Mouse (Mus musculus) intestine, embryonic 14.5 days (tissue): ENCODE results near the gene Sun2. TPM values are rescaled to one million over a fixed set of nuclear protein-coding genes. Genes with fewer than 3 reads are reported as not detected.

Experiments used
- ATAC-seq: fragments of 200-750 bp; cut with Nextera tagmentation; replicated peaks from 2 replicates; pipeline ENCODE4 v1.8.0; 2017; ENCODE audit warnings: low read depth, moderate number of reproducible peaks, moderate TSS enrichment, moderate library complexity; ENCODE audit not compliant: low FRiP score, low TSS enrichment
- DNase-seq: peaks from one replicate; pipeline ENCODE4 v3.0.0-alpha.2; 2018; ENCODE audit warnings: low spot score
- H3K27ac ChIP-seq: fragments of 300-500 bp; sonication (generic); 2 replicates; pipeline ENCODE4 v1.5.1; 2014; ENCODE audit warnings: low read depth, mild to moderate bottlenecking, control low read depth
- H3K27me3 ChIP-seq: fragments of 300-500 bp; sonication (generic); replicated peaks from 2 replicates; pipeline ENCODE4 v1.6.1; 2014; ENCODE audit warnings: low read length, control low read depth; ENCODE audit not compliant: control insufficient read depth, insufficient read depth
- H3K36me3 ChIP-seq: fragments of 300-500 bp; sonication (generic); 2 replicates; pipeline ENCODE4 v1.6.1; 2014; ENCODE audit warnings: low read length, control low read depth; ENCODE audit not compliant: control insufficient read depth, insufficient read depth
- H3K4me1 ChIP-seq: fragments of 300-500 bp; sonication (generic); replicated peaks from 2 replicates; pipeline ENCODE4 v1.6.1; 2014; ENCODE audit warnings: low read length, control low read depth, mixed read lengths; ENCODE audit not compliant: control insufficient read depth, insufficient read depth
- H3K4me2 ChIP-seq: fragments of 300-500 bp; sonication (generic); 2 replicates; pipeline ENCODE4 v1.6.1; 2014; ENCODE audit warnings: low read length
- H3K4me3 ChIP-seq: fragments of 300-500 bp; sonication (generic); 2 replicates; pipeline ENCODE4 v1.5.1; 2014; ENCODE audit warnings: low read depth, low read length, control low read depth, mixed read lengths
- H3K9ac ChIP-seq: fragments of 300-500 bp; sonication (generic); 2 replicates; pipeline ENCODE4 v1.6.1; 2014; ENCODE audit warnings: mild to moderate bottlenecking, low read length
- H3K9me3 ChIP-seq: fragments of 300-500 bp; sonication (generic); 2 replicates; pipeline ENCODE4 v1.6.1; 2016; ENCODE audit warnings: low read length, control low read depth; ENCODE audit not compliant: control insufficient read depth
- WGBS: fragments of 180-500 bp; shearing (Covaris S2); extraction: QIAGEN DNeasy Blood & Tissue Kit; methylation state at CpG from one replicate; pipeline ENCODE4 v1.1.7; 2014; 5-methylcytosine and 5-hydroxymethylcytosine counted together
- polyA plus RNA-seq: library from polyadenylated mRNA; unstranded; fragments of >200 nt; fragmentation: Nextera tagmentation; extraction: Ambion mirVana; gene quantifications from 2 replicates; pipeline ENCODE4 v1.2.1, GENCODE M21; 2014

The Sun2 gene
- polyA plus RNA-seq, 1 experiment from 2014 or later: 5.4 TPM

DNA sequence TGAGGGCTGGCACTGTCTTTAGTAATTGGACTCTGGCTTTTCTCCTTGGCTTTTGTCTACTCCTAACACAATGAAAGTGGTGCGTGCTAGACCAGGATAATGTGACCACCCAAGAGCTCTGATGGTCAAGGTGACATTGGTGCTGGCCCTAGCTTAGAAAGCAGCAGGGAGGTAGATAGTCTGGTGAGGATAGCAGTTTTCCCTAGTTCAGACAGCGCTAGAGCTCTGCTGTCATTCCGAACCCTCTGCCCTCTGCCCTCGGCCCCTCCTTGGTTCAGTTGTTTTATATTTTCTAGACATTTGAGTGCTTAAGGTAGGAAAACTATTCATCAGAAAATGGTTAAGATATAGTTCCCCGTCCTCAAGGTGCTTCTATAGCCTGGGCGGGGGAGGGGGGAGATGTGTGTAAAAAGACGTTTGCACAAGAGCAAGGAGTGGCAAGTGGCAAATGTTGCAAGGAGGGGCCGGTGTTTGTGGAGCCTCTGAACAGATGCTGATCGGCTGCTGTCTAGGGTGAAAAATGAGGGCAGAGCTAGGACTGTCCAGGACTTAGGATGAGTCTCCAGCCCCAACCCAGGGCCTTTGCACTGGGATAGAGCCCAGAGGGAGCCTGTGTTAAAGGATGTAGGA, 44.7 kb downstream of the Sun2 start:
- DNase-seq (no peak), ATAC-seq (no peak)
- Histone ChIP-seq H3K27ac (no peak overlapping the region), H3K4me1 (peaks cover 5% of the 10 kb centered on the region), H3K9ac (no peak overlapping the region), H3K36me3 (peaks cover 26% of the 10 kb centered on the region), H3K4me2 (no peak overlapping the region), H3K9me3 (no peaks in the 10 kb centered on the region), H3K27me3 (no peaks in the 10 kb centered on the region), H3K4me3 (no peak overlapping the region)
- WGBS: 73% methylated on average over 9 of the region's 9 CpGs

DNA sequence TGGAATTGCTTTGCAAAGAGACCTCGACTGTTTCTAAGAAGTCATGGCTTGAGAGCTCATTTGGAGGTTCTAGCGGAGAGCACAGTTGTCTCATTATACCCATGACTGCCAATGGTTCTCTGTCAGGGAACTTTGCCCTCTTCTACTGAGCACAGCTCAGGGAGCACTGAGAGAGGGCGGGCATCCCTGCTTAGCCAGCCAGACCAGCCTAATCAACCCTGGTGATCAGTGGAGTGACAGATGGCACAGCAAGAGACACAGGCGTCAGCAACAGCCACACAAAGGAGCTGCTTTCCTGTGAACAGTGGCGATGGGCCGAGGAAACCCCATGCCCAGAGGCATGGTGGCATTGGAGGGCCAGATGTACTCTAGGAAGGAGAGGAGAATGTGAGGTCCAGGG, 45.3 kb downstream of the Sun2 start:
- Histone ChIP-seq H3K9me3 (no peaks in the 10 kb centered on the region), H3K4me1 (peaks cover 12% of the 10 kb centered on the region), H3K4me2 (no peak overlapping the region), H3K36me3 (peaks cover 26% of the 10 kb centered on the region), H3K27me3 (no peaks in the 10 kb centered on the region), H3K27ac (no peak overlapping the region), H3K9ac (no peak overlapping the region), H3K4me3 (no peak overlapping the region)
- 86% methylated on average over 6 of the region's 6 CpGs for WGBS
- DNase-seq (no peak), ATAC-seq (no peak)

GRCm38 (mm10) chr15:79696508-79696907, 45.8 kb downstream of the Sun2 start:
- H3K4me2 ChIP-seq: no peak overlapping the region
- ATAC-seq (no peak), DNase-seq (no peak)
- peaks cover 26% of the 10 kb centered on the region for H3K36me3 ChIP-seq
- no peaks in the 10 kb centered on the region for H3K9me3 ChIP-seq
- no peak overlapping the region for H3K9ac ChIP-seq
- H3K4me3 ChIP-seq: no peak overlapping the region
- no peaks in the 10 kb centered on the region for H3K27me3 ChIP-seq
- peaks cover 17% of the 10 kb centered on the region for H3K4me1 ChIP-seq
- 96% methylated on average over 2 of the region's 2 CpGs for WGBS
- H3K27ac ChIP-seq: no peak overlapping the region

DNA sequence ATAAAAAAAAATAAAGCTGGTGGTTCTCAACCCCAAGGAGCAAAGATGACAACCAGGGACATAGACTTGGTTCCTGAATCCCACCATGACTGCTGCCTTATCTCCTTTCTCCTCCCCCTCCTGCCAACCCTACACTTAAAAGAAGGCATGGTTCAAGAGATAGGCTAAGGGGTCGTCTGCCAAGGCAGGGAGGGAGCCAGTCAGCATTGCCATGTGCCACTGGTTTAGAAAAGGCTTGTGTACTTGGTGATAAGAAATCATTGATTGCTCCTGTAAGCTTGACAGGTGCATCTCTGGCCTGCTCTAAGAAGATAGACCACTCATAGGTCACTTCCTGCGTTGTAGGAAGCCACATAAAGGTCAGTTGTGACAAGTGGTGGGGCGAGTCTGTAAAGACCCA, 46.8 kb downstream of the Sun2 start:
- Histone ChIP-seq H3K4me1 (peaks cover 17% of the 10 kb centered on the region), H3K9ac (no peak overlapping the region), H3K27me3 (no peaks in the 10 kb centered on the region), H3K4me3 (no peak overlapping the region), H3K9me3 (no peaks in the 10 kb centered on the region), H3K36me3 (peaks cover 26% of the 10 kb centered on the region), H3K4me2 (no peak overlapping the region), H3K27ac (no peak overlapping the region)
- WGBS: 42% methylated on average over 3 of the region's 3 CpGs
- ATAC-seq: no peak
- no peak for DNase-seq

DNA sequence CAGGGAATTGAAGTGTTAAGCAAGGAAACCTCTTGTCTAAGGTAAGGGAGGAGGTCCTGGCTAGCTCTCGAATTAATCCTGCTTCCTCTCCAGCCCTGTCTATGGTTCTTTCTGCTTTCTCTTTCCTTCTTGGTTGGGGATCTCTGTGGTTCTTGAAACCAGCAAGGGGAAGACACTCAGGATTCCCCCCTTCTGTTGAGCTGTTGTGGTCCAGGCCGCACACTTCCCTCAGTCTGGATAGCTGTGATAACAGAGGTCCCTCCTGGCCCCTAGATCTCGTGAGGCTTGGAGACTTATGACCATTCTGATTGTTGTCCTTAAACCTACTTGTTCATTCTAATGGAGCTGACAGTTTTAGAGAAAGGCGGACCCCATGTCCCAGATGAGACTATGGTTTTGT, 47.8 kb downstream of the Sun2 start:
- 89% methylated on average over 4 of the region's 4 CpGs for WGBS
- no peak overlapping the region for H3K4me2 ChIP-seq
- H3K9ac ChIP-seq: no peak overlapping the region
- no peak for DNase-seq
- H3K4me1 ChIP-seq: peaks cover 17% of the 10 kb centered on the region
- H3K9me3 ChIP-seq: no peaks in the 10 kb centered on the region
- H3K27me3 ChIP-seq: no peaks in the 10 kb centered on the region
- no peak overlapping the region for H3K4me3 ChIP-seq
- ATAC-seq: no peak
- no peak overlapping the region for H3K27ac ChIP-seq
- H3K36me3 ChIP-seq: peaks cover 26% of the 10 kb centered on the region

DNA sequence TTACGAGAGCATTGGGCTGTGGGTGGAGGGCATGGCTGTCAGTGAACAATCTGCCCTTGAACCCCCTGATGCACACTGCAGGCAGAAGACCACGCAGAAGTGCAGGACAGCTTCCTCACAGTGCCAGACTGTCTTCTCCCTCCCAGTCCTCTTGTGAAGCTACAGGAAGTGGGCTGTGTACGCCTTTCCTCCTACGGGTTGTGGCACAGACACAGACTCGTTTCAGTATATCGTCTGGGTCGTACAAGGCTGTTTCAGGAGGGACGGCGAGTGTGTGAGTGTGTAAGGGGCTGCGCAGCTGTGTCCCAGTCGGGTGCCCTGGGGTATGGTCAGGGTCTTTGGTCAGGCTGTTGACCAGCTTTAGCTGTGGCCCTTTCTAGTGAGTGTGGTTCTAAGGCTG, 48.6 kb downstream of the Sun2 start:
- Histone ChIP-seq H3K4me2 (no peak overlapping the region), H3K27ac (no peak overlapping the region), H3K27me3 (no peaks in the 10 kb centered on the region), H3K36me3 (peaks cover 26% of the 10 kb centered on the region), H3K9ac (no peak overlapping the region), H3K9me3 (no peaks in the 10 kb centered on the region), H3K4me1 (peaks cover 17% of the 10 kb centered on the region), H3K4me3 (no peak overlapping the region)
- 61% methylated on average over 11 of the region's 11 CpGs for WGBS
- DNase-seq (no peak), ATAC-seq (no peak)

DNA sequence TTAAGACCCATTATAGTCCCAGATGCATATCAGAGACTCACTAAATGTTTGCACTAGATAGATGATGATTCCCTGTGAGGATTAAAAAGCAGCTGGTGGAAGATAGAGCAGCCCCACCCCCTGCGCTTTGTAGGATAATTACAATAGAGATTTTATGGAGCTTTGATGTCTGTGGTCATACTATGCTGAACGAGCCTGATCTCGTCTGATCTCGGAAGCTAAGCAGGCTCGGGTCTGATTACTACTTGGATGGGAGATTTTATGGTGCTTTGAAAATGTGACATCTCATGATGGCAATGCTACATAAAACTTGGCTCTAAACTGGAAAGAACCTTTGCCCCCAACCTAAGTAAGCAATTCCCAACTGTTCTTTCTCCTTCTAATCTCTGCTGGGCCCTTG, 50.0 kb downstream of the Sun2 start:
- peaks cover 22% of the 10 kb centered on the region for H3K4me1 ChIP-seq
- H3K9me3 ChIP-seq: no peaks in the 10 kb centered on the region
- DNase-seq (no peak), ATAC-seq (no peak)
- peak overlapping the region; percentile 98 for H3K4me2 ChIP-seq
- H3K27me3 ChIP-seq: no peaks in the 10 kb centered on the region
- H3K9ac ChIP-seq: no peak overlapping the region
- no peak overlapping the region for H3K4me3 ChIP-seq
- 74% methylated on average over 5 of the region's 5 CpGs for WGBS
- H3K27ac ChIP-seq: no peak overlapping the region
- peaks cover 26% of the 10 kb centered on the region for H3K36me3 ChIP-seq

- peak overlapping the region; percentile 88 for H3K9ac ChIP-seq
- H3K4me3 ChIP-seq: peak overlapping the region; percentile 80
- H3K36me3 ChIP-seq: peaks cover 18% of the 10 kb centered on the region
- H3K27me3 ChIP-seq: no peaks in the 10 kb centered on the region
- WGBS: under 1% methylated on average over 51 of the region's 53 CpGs
- H3K4me2 ChIP-seq: peak overlapping the region; percentile 98
- peak overlapping the region; percentile 73 for H3K27ac ChIP-seq
- no peaks in the 10 kb centered on the region for H3K9me3 ChIP-seq
- peaks cover 23% of the 10 kb centered on the region for H3K4me1 ChIP-seq
- DNase-seq: no peak
- ATAC-seq: peak; percentile 21
Measured at GRCm38 (mm10) chr15:79691023-79691508, 51.3 kb downstream of the Sun2 start.

DNA sequence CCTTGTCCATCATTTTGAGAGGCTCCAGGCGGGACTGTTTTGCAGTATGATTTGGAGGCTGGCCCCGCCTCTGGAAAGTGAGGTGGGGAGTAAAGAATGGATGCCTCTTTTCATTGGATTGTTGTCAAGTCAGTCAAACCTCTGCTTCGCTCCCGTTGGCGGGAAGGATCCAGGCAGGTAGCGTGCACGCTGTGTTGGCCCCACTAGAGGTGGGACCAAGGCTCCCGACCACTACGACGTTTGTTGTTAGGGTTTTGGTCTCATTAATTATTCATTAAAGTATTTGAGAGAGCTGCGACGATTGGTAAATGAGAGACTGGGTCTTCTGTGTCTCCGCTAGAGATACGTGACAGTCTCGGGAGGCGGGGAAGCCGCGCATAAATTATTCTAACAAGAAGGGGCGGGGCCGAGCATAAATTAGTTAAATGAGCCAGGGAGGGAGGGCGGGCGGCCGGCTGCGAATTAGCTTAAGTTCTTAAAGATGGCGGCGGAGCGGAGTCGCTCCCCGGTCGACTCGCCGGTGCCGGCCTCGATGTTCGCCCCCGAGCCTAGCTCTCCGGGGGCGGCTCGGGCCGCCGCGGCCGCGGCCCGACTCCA, 51.8 kb downstream of the Sun2 start, which contains the start of gene Gtpbp1:
Gtpbp1 (plus strand) TSS at position 420 of the 597 bp plus-strand sequence.
- peak within 1 kb of the TSS; percentile 80 for H3K4me3 ChIP-seq
- peak within 1 kb of the TSS; percentile 98 for H3K4me2 ChIP-seq
- peak within 1 kb of the TSS; percentile 88 for H3K9ac ChIP-seq
- H3K27ac ChIP-seq: peak within 1 kb of the TSS; percentile 73
- peak; percentile 93 for DNase-seq
- H3K36me3 ChIP-seq: peaks cover 16% of the 10 kb centered on the region
- H3K27me3 ChIP-seq: no peaks in the 10 kb centered on the region
- H3K4me1 ChIP-seq: peaks cover 28% of the 10 kb centered on the region
- H3K9me3 ChIP-seq: no peaks in the 10 kb centered on the region
- under 1% methylated on average over 45 of the region's 45 CpGs for WGBS
- peak; percentile 96 for ATAC-seq
